Mouse (Mus musculus) megakaryocyte, embryonic 14.5 days (primary cell): ENCODE measurements around the gene Acot7.

ENCODE experiments used
- FLI1 ChIP-seq: IDR thresholded peaks from 2 replicates; pipeline ENCODE4 v1.6.1; 2012; ENCODE audit warnings: low read length, inconsistent platforms, mixed read lengths
- GATA1 ChIP-seq: IDR thresholded peaks from 3 replicates; pipeline ENCODE4 v1.6.1; 2012; ENCODE audit warnings: mixed read lengths, low read length, inconsistent platforms, borderline replicate concordance

DNA sequence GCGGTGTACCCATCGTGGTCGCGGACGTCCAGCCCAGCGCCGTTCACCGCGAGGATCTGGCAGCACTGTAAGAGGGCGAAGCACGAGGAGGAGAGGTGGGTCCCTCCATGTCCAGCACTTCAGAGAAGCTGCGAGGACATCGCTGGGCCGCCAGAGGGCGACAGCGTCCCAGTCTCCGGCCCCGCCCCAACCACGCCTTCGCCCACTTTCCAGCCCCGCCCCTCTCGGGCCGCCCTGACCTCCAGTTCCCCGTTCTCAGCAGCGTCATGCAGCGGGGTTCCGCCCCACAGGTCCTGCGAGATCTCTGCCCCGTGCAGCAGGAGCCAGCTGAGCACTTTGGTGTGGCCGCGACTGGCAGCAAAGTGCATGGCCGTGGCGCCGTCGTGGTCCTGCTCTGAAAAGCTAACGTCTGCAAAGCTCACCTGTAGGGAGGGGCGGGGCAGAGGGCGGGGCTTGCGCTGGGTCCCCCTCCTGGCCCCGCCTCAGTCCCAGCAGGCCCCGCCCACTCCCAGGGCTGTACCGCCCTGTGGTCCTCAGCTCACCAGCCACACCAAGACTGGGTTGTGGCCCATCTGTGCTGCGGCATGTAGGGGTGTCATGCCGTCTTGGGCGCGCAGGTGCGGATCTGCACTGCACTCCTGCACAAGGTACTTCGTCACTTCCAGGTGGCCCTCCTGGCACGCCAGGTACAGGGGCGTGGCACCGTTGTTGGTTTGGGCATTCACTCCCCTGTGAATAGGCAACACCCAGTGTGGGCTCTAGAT lies 39.3 kb upstream of the Acot7 start:
- no peak for TF ChIP-seq FLI1
- no peak for TF ChIP-seq GATA1
